Mouse (Mus musculus) small intestine, adult 2 months (tissue): ENCODE measurements around the gene Dennd2d. TPM values are rescaled to one million over a fixed set of nuclear protein-coding genes. Genes with fewer than 3 reads are reported as not detected.

Source experiments
- H3K27ac ChIP-seq: fragments of 200-500 bp; 2 replicates; pipeline ENCODE4 v1.5.1; 2012; ENCODE audit warnings: low read depth, low read length, control low read depth, inconsistent platforms; ENCODE audit not compliant: insufficient read depth
- H3K27me3 ChIP-seq: fragments of 200-500 bp; 2 replicates; pipeline ENCODE4 v1.6.1; 2012; ENCODE audit warnings: mild to moderate bottlenecking, moderate library complexity, low read length, inconsistent platforms; ENCODE audit not compliant: control insufficient read depth, insufficient read depth
- H3K36me3 ChIP-seq: fragments of 200-500 bp; 2 replicates; pipeline ENCODE4 v1.6.1; 2012; ENCODE audit warnings: mild to moderate bottlenecking, low read length, control low read depth, inconsistent platforms; ENCODE audit not compliant: control insufficient read depth, insufficient read depth
- H3K4me1 ChIP-seq: fragments of 200-500 bp; 2 replicates; pipeline ENCODE4 v1.6.1; 2012; ENCODE audit warnings: low read length, inconsistent platforms, mixed read lengths; ENCODE audit not compliant: control insufficient read depth, insufficient read depth, insufficient read length
- H3K4me3 ChIP-seq: fragments of 200-500 bp; 2 replicates; pipeline ENCODE4 v1.5.1; 2012; ENCODE audit warnings: low read depth, mild to moderate bottlenecking, control low read depth, inconsistent platforms, low read length, moderate library complexity
- CTCF ChIP-seq: fragments of 200-500 bp; IDR thresholded peaks from 2 replicates; pipeline ENCODE4 v1.5.1; 2012; ENCODE audit warnings: low read depth, mild to moderate bottlenecking, control low read depth, inconsistent platforms, low read length, moderate library complexity, mixed read lengths; ENCODE audit not compliant: insufficient replicate concordance, insufficient read length; ENCODE audit errors: extremely low read depth
- POLR2A ChIP-seq: fragments of 200-500 bp; IDR thresholded peaks from 2 replicates; pipeline ENCODE4 v1.6.1; 2012; ENCODE audit warnings: low read depth, mild to moderate bottlenecking, control low read depth, inconsistent platforms, low read length, moderate library complexity
- WGBS: fragments of 180-500 bp; shearing (Covaris S2); methylation state at CpG from one replicate; pipeline ENCODE4 v1.1.7; 2018; 5-methylcytosine and 5-hydroxymethylcytosine counted together
- polyA plus RNA-seq: library from polyadenylated mRNA; depleted of rRNA; stranded (reverse); fragments of >200 nt; gene quantifications from 2 replicates; pipeline ENCODE4 v1.2.3, GENCODE M21; 2012

Dennd2d gene
- polyA plus RNA-seq, 1 experiment = 16.7 TPM

GRCm38 (mm10) chr3:106462493-106462892, 19.7 kb upstream of the Dennd2d start:
- H3K4me3 ChIP-seq = no peak overlapping the region
- H3K36me3 ChIP-seq = no peaks in the 10 kb centered on the region
- H3K27ac ChIP-seq = peak overlapping the region; percentile 33; the same call in 1 of the 2 replicates
- no peak for TF ChIP-seq CTCF
- TF ChIP-seq POLR2A = no peak
- 34% methylated on average over 3 of the region's 3 CpGs for WGBS
- H3K4me1 ChIP-seq = no peaks in the 10 kb centered on the region
- no peaks in the 10 kb centered on the region for H3K27me3 ChIP-seq

- Histone ChIP-seq H3K4me3 (no peak overlapping the region), H3K4me1 (no peaks in the 10 kb centered on the region)
Measured at GRCm38 (mm10) chr3:106464750-106465149, 17.5 kb upstream of the Dennd2d start.

GRCm38 (mm10) chr3:106474210-106474609, 8.0 kb upstream of the Dennd2d start:
- no peak overlapping the region for H3K4me3 ChIP-seq
- H3K4me1 ChIP-seq = peaks cover 6% of the 10 kb centered on the region; the same call in 1 of the 2 replicates
- no peak for TF ChIP-seq CTCF
- no peak for TF ChIP-seq POLR2A
- H3K27ac ChIP-seq = no peak overlapping the region
- 44% methylated on average over 4 of the region's 4 CpGs for WGBS
- no peaks in the 10 kb centered on the region for H3K27me3 ChIP-seq
- H3K36me3 ChIP-seq = no peaks in the 10 kb centered on the region

More at GRCm38 (mm10) chr3:106464750-106465149, 17.5 kb upstream of the Dennd2d start:
- WGBS = 75% methylated on average over 1 of the region's 1 CpGs
- H3K36me3 ChIP-seq = no peaks in the 10 kb centered on the region
- no peaks in the 10 kb centered on the region for H3K27me3 ChIP-seq
- TF ChIP-seq POLR2A (no peak), CTCF (no peak)
- H3K27ac ChIP-seq = no peak overlapping the region

- Histone ChIP-seq H3K27me3 (no peaks in the 10 kb centered on the region), H3K27ac (no peak overlapping the region), H3K4me1 (peaks cover 6% of the 10 kb centered on the region; the same call in 1 of the 2 replicates), H3K4me3 (no peak overlapping the region), H3K36me3 (no peaks in the 10 kb centered on the region; the same call in 1 of the 2 replicates)
- WGBS = 71% methylated on average over 1 of the region's 1 CpGs
- no peak for TF ChIP-seq POLR2A
- no peak for TF ChIP-seq CTCF
Measured at GRCm38 (mm10) chr3:106476863-106477262, 5.3 kb upstream of the Dennd2d start.

- WGBS = 8% methylated on average over 7 of the region's 7 CpGs
- Histone ChIP-seq H3K27me3 (no peaks in the 10 kb centered on the region), H3K4me3 (peak overlapping the region; percentile 86), H3K36me3 (no peaks in the 10 kb centered on the region; the same call in 1 of the 2 replicates), H3K4me1 (peaks cover 24% of the 10 kb centered on the region; the same call in 1 of the 2 replicates), H3K27ac (peak overlapping the region; percentile 97)
- TF ChIP-seq POLR2A (0 out of 2 replicates have a peak, but pooled peaks have one; percentile 23), CTCF (no peak)
Measured at GRCm38 (mm10) chr3:106483297-106483696, 1.1 kb downstream of the Dennd2d start.

GRCm38 (mm10) chr3:106483796-106484405, 1.7 kb downstream of the Dennd2d start:
- H3K4me3 ChIP-seq = peak overlapping the region; percentile 40; the same call in 1 of the 2 replicates
- H3K36me3 ChIP-seq = peaks cover 4% of the 10 kb centered on the region
- no peak for TF ChIP-seq CTCF
- TF ChIP-seq POLR2A = no peak
- 17% methylated on average over 4 of the region's 4 CpGs for WGBS
- peaks cover 30% of the 10 kb centered on the region for H3K4me1 ChIP-seq
- peak overlapping the region; percentile 97 for H3K27ac ChIP-seq
- no peaks in the 10 kb centered on the region for H3K27me3 ChIP-seq

GRCm38 (mm10) chr3:106484861-106485260, 2.7 kb downstream of the Dennd2d start:
- Histone ChIP-seq H3K4me1 (peaks cover 31% of the 10 kb centered on the region), H3K27me3 (no peaks in the 10 kb centered on the region), H3K36me3 (peaks cover 4% of the 10 kb centered on the region), H3K4me3 (peak overlapping the region; percentile 53), H3K27ac (peak overlapping the region; percentile 97)
- TF ChIP-seq POLR2A = no peak
- no peak for TF ChIP-seq CTCF
- WGBS = 33% methylated on average over 3 of the region's 3 CpGs
